Mouse (Mus musculus) lung, embryonic 14.5 days (tissue): ENCODE data around the gene Nup210l. TPM values are rescaled to one million over a fixed set of nuclear protein-coding genes. Genes with fewer than 3 reads are reported as not detected.

ENCODE experiments used
- ATAC-seq: fragments of 200-750 bp; cut with Nextera tagmentation; 2 replicates; pipeline ENCODE4 v1.8.0; 2017; ENCODE audit warnings: mild to moderate bottlenecking, moderate TSS enrichment, moderate library complexity; ENCODE audit not compliant: insufficient read depth
- DNase-seq: peaks from one replicate; pipeline ENCODE4 v3.0.0-alpha.2; 2015
- H3K27ac ChIP-seq: fragments of 300-500 bp; sonication (generic); 2 replicates; pipeline ENCODE4 v1.5.1; 2014; ENCODE audit warnings: low read depth, mild to moderate bottlenecking, moderate library complexity
- H3K27me3 ChIP-seq: fragments of 300-500 bp; sonication (generic); 2 replicates; pipeline ENCODE4 v1.6.1; 2014; ENCODE audit warnings: low read length, control low read depth; ENCODE audit not compliant: insufficient read depth
- H3K36me3 ChIP-seq: fragments of 300-500 bp; sonication (generic); 2 replicates; pipeline ENCODE4 v1.6.1; 2014; ENCODE audit warnings: control low read depth; ENCODE audit not compliant: insufficient read depth
- H3K4me1 ChIP-seq: fragments of 300-500 bp; sonication (generic); 2 replicates; pipeline ENCODE4 v1.6.1; 2014; ENCODE audit warnings: antibody characterized with exemption, control low read depth; ENCODE audit not compliant: insufficient read depth
- H3K4me2 ChIP-seq: fragments of 300-500 bp; sonication (generic); 2 replicates; pipeline ENCODE4 v1.6.1; 2014; ENCODE audit warnings: mild to moderate bottlenecking
- H3K4me3 ChIP-seq: fragments of 300-500 bp; sonication (generic); 2 replicates; pipeline ENCODE4 v1.5.1; 2014; ENCODE audit warnings: low read depth, low read length
- H3K9ac ChIP-seq: fragments of 300-500 bp; sonication (generic); 2 replicates; pipeline ENCODE4 v1.6.1; 2014
- H3K9me3 ChIP-seq: fragments of 300-500 bp; sonication (generic); 2 replicates; pipeline ENCODE4 v1.6.1; 2016; ENCODE audit warnings: low read depth, low read length, control low read depth
- CTCF ChIP-seq: IDR thresholded peaks from 2 replicates; pipeline ENCODE4 v1.5.1; 2016; ENCODE audit warnings: antibody characterized with exemption, low read depth
- WGBS: fragments of 180-500 bp; shearing (Covaris S2); extraction: QIAGEN DNeasy Blood & Tissue Kit; methylation state at CpG from one replicate; pipeline ENCODE4 v1.1.7; 2014; 5-methylcytosine and 5-hydroxymethylcytosine counted together
- polyA plus RNA-seq: library from polyadenylated mRNA; unstranded; fragments of >200 nt; fragmentation: Nextera tagmentation; extraction: Ambion mirVana; gene quantifications from 2 replicates; pipeline ENCODE4 v1.2.1, GENCODE M21; 2014

Gene Nup210l
- polyA plus RNA-seq, 1 experiment from 2014 or later: 0.58 TPM

DNA sequence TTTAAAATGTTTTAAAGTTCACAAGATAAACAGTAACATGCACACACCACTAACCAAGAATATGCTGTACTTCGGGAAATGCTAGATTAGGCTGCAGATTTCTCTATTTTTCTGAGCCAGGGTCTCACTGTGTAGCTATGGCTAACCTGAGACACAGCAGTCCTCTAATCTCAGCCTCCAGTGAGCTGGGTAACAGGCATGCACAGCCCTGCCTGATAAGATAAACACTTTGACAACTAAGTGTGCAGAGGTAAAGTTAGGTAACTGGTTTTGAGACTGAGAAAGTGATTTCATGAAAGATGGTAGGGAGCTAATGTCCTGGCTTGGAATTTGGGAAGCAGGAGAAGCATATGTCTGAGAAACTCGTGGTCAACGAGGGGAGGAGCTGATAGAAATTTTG is 9.5 kb upstream of the Nup210l start:
- Histone ChIP-seq H3K27me3 (no peaks in the 10 kb centered on the region), H3K9ac (no peak overlapping the region), H3K4me3 (no peak overlapping the region), H3K9me3 (no peaks in the 10 kb centered on the region), H3K4me2 (no peak overlapping the region), H3K27ac (no peak overlapping the region), H3K4me1 (no peaks in the 10 kb centered on the region), H3K36me3 (peaks cover 94% of the 10 kb centered on the region)
- no peak for TF ChIP-seq CTCF
- ATAC-seq: no peak
- WGBS: 84% methylated on average over 3 of the region's 3 CpGs
- no peak for DNase-seq

DNA sequence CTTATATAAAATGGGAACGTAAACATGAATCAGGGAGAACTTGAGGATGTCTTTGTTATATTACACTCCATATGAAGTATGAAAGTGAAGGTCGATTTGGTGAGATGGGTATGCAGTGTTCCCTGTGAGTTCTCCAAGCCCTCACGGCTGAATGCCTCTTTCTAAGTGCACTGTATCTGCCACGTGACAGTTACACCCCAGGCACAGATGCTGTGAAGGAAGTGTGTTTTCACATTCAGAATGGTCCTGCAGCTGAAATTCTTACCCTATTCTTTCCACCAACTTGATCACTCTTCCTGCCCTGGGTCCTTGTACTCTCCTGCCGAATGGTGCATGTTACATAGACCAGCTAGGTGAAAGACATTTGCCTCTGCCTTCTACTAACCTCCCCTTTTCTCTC is 6.0 kb upstream of the Nup210l start:
- Histone ChIP-seq H3K27me3 (no peaks in the 10 kb centered on the region), H3K36me3 (peaks cover 68% of the 10 kb centered on the region), H3K9me3 (no peaks in the 10 kb centered on the region), H3K4me3 (no peak overlapping the region), H3K9ac (no peak overlapping the region), H3K27ac (no peak overlapping the region), H3K4me1 (no peaks in the 10 kb centered on the region), H3K4me2 (no peak overlapping the region)
- no peak for ATAC-seq
- no peak for TF ChIP-seq CTCF
- no peak for DNase-seq
- WGBS: 82% methylated on average over 5 of the region's 5 CpGs

DNA sequence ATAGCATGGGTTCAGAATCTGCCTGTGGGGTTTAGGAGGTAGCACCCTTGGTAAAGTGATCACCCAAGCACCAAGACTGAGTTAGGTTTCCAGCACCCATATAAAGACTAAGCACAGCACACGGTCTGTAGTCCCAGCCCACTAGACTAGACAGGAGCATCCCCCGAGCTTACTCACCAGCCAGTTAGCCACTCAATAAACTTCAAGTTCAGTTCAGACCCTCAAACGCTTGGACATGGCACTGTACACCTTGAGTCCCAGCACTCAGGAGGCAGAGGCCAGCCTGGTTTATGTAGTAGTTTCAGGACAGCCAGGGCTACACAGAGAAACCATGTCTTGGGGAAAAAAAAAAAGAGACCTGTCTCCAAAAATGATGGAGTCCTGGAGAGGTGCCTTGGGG is 2.9 kb upstream of the Nup210l start:
- H3K27ac ChIP-seq: no peak overlapping the region
- H3K9ac ChIP-seq: no peak overlapping the region
- 83% methylated on average over 3 of the region's 3 CpGs for WGBS
- no peak overlapping the region for H3K4me2 ChIP-seq
- H3K27me3 ChIP-seq: no peaks in the 10 kb centered on the region
- DNase-seq (no peak), ATAC-seq (no peak)
- H3K4me1 ChIP-seq: no peaks in the 10 kb centered on the region
- peaks cover 39% of the 10 kb centered on the region for H3K36me3 ChIP-seq
- TF ChIP-seq CTCF: no peak
- no peaks in the 10 kb centered on the region for H3K9me3 ChIP-seq
- H3K4me3 ChIP-seq: no peak overlapping the region

DNA sequence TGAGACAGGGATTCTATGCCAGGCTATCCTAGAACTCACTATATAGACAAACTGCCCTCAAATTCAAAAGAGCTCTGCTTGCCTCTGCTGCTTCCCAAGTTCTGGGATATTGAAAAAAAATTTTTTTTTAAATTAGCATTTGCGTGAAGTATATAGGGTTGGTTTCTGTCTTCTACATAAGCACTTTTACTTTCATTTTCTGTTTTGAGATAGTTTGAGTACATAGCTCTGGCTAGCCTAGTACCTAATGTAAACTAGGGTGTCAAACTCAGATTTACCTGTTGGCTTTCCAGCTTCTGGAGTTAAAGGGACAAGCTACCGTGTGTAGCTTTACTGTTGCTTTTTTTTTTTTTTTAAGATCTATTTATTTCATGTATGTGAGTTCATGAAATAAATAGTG is 2.3 kb upstream of the Nup210l start:
- peaks cover 33% of the 10 kb centered on the region for H3K36me3 ChIP-seq

DNA sequence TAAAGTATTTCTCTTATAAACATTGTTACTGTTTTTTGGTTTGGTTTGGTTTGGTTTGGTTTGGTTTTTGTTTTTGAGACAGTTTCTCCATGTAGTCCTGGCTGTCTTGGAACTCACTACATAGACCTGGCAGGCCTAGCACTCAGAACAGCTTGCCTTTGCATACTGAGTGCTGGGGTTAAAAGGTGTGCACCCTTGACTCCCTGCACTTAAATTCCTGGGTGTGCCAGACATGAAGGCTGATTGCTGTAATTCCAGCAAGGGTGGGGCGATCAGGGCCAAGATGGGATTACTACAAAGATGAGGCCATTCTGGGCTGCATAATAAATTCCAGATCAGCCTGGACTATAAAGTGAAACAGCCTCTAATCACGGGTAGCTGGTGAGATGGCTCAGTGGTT is 1.7 kb upstream of the Nup210l start:
- Histone ChIP-seq H3K27ac (no peak overlapping the region), H3K9me3 (no peaks in the 10 kb centered on the region), H3K36me3 (peaks cover 29% of the 10 kb centered on the region), H3K4me2 (no peak overlapping the region), H3K9ac (no peak overlapping the region), H3K27me3 (no peaks in the 10 kb centered on the region), H3K4me1 (no peaks in the 10 kb centered on the region), H3K4me3 (no peak overlapping the region)
- WGBS: 85% methylated on average over 2 of the region's 2 CpGs
- no peak for TF ChIP-seq CTCF
- no peak for DNase-seq
- no peak for ATAC-seq

More for the DNA sequence above, 2.3 kb upstream of the Nup210l start:
- no peak overlapping the region for H3K9ac ChIP-seq
- no peak overlapping the region for H3K4me3 ChIP-seq
- H3K27me3 ChIP-seq: no peaks in the 10 kb centered on the region
- H3K4me1 ChIP-seq: no peaks in the 10 kb centered on the region
- 92% methylated on average over 2 of the region's 2 CpGs for WGBS
- TF ChIP-seq CTCF: no peak
- H3K9me3 ChIP-seq: no peaks in the 10 kb centered on the region
- H3K27ac ChIP-seq: no peak overlapping the region
- ATAC-seq: no peak
- H3K4me2 ChIP-seq: no peak overlapping the region
- DNase-seq: no peak

DNA sequence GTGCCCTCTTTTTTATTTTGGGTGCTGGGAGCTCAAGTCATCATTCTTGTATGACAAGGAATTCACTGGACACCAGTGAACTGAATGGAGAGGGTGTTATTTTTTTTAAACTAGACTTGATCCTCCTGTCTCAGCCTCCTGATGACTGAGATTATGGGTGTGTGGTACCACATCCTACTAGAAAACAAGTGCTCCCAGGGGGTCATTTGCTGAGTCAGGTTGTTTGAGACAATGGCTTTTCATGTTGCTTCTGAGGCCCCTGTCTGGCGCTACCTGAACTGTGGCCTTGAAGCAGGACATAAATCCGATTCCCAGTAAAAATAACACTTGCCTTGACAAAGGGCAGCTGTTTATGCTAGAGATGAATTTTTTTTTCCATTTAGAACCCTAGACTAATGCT is 756 bp upstream of the Nup210l start:
- Histone ChIP-seq H3K36me3 (peaks cover 21% of the 10 kb centered on the region), H3K9me3 (no peaks in the 10 kb centered on the region), H3K27me3 (no peaks in the 10 kb centered on the region), H3K27ac (no peak overlapping the region), H3K4me1 (no peaks in the 10 kb centered on the region), H3K4me3 (no peak overlapping the region), H3K9ac (no peak overlapping the region), H3K4me2 (no peak overlapping the region)
- no peak for TF ChIP-seq CTCF
- ATAC-seq (no peak), DNase-seq (no peak)
- 67% methylated on average over 2 of the region's 2 CpGs for WGBS

DNA sequence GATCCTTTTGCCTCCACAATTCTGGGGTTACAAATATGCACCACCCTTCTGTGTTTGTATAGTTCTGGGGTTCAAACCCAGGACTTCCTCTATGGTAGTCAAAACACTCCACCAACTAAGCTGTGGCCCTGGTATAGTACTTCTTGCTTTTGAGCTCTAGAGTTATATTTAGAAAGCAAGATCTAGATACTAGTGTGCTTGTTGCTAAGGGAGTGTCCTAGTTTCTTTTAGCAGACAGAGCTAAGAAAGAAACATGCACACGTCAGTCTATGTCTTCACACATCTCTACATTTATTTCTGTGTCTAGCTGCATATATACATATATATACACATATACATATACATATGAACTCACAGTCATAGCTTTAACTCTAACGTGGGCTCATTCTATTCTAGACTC is 7.8 kb downstream of the Nup210l start:
- Histone ChIP-seq H3K27ac (no peak overlapping the region), H3K36me3 (no peaks in the 10 kb centered on the region), H3K9ac (no peak overlapping the region), H3K4me1 (no peaks in the 10 kb centered on the region), H3K4me3 (no peak overlapping the region), H3K9me3 (no peaks in the 10 kb centered on the region), H3K27me3 (no peaks in the 10 kb centered on the region), H3K4me2 (no peak overlapping the region)
- WGBS: 76% methylated on average over 2 of the region's 2 CpGs
- DNase-seq: no peak
- no peak for TF ChIP-seq CTCF
- no peak for ATAC-seq

DNA sequence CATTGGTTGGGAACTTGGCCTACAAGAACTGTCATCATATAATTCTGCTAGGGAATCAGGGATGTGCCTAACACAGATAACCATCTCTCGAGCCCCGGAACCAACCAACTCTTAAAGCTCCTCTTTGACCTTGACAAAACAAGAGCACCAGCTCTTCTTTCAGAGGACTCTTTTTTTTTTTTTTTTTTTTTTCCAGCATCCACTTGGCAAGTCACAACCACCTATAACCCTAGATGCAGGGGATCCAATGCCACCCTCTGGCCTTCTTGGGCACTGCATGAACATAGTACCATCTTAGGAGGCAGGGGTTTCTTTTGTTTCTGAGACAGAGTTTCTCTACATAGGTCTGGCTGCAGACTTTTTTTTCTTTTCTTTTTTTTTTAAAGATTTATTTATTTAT is 10.4 kb downstream of the Nup210l start:
- no peak overlapping the region for H3K9ac ChIP-seq
- H3K36me3 ChIP-seq: no peaks in the 10 kb centered on the region
- 58% methylated on average over 2 of the region's 2 CpGs for WGBS
- H3K4me2 ChIP-seq: no peak overlapping the region
- H3K4me3 ChIP-seq: no peak overlapping the region
- no peaks in the 10 kb centered on the region for H3K9me3 ChIP-seq
- no peaks in the 10 kb centered on the region for H3K4me1 ChIP-seq
- no peak for DNase-seq
- no peak overlapping the region for H3K27ac ChIP-seq
- ATAC-seq: no peak
- H3K27me3 ChIP-seq: no peaks in the 10 kb centered on the region
- peak; percentile 25; the same call in 1 of the 2 replicates for TF ChIP-seq CTCF
